Mouse (Mus musculus) heart, embryonic 15.5 days (tissue): ENCODE data around the gene Smoc1. TPM values are rescaled to one million over a fixed set of nuclear protein-coding genes. Genes with fewer than 3 reads are reported as not detected.

Experiments used
- ATAC-seq: fragments of 200-750 bp; cut with Nextera tagmentation; replicated peaks from 2 replicates; pipeline ENCODE4 v1.8.0; 2017; ENCODE audit warnings: low read depth, moderate TSS enrichment; ENCODE audit not compliant: insufficient number of reproducible peaks, insufficient read depth, low FRiP score
- H3K27ac ChIP-seq: fragments of 300-500 bp; sonication (generic); 2 replicates; pipeline ENCODE4 v1.5.1; 2015; ENCODE audit warnings: mild to moderate bottlenecking, inconsistent platforms
- H3K27me3 ChIP-seq: fragments of 300-500 bp; sonication (generic); 2 replicates; pipeline ENCODE4 v1.6.1; 2015; ENCODE audit warnings: inconsistent platforms
- H3K36me3 ChIP-seq: fragments of 300-500 bp; sonication (generic); 2 replicates; pipeline ENCODE4 v1.6.1; 2015; ENCODE audit warnings: mild to moderate bottlenecking, inconsistent platforms
- H3K4me1 ChIP-seq: fragments of 300-500 bp; sonication (generic); replicated peaks from 2 replicates; pipeline ENCODE4 v1.6.1; 2015; ENCODE audit warnings: inconsistent platforms
- H3K4me2 ChIP-seq: fragments of 300-500 bp; sonication (generic); 2 replicates; pipeline ENCODE4 v1.6.1; 2015; ENCODE audit warnings: inconsistent platforms, mild to moderate bottlenecking, moderate library complexity
- H3K4me3 ChIP-seq: fragments of 300-500 bp; sonication (generic); 2 replicates; pipeline ENCODE4 v1.5.1; 2015; ENCODE audit warnings: mild to moderate bottlenecking, inconsistent platforms
- H3K9ac ChIP-seq: fragments of 300-500 bp; sonication (generic); 2 replicates; pipeline ENCODE4 v1.6.1; 2015; ENCODE audit warnings: mild to moderate bottlenecking, inconsistent platforms
- H3K9me3 ChIP-seq: fragments of 300-500 bp; sonication (generic); replicated peaks from 2 replicates; pipeline ENCODE4 v1.6.1; 2016; ENCODE audit warnings: inconsistent platforms
- WGBS: fragments of 180-500 bp; shearing (Covaris S2); methylation state at CpG from one replicate; pipeline ENCODE4 v1.1.7; 2015; ENCODE audit warnings: mixed read lengths; 5-methylcytosine and 5-hydroxymethylcytosine counted together
- polyA plus RNA-seq: library from polyadenylated mRNA; unstranded; fragments of >200 nt; fragmentation: Nextera tagmentation; extraction: Ambion mirVana; gene quantifications from 2 replicates; pipeline ENCODE4 v1.2.1, GENCODE M21; 2015

Gene Smoc1
- polyA plus RNA-seq, 1 experiment from 2014 or later, result 7.0 TPM

DNA sequence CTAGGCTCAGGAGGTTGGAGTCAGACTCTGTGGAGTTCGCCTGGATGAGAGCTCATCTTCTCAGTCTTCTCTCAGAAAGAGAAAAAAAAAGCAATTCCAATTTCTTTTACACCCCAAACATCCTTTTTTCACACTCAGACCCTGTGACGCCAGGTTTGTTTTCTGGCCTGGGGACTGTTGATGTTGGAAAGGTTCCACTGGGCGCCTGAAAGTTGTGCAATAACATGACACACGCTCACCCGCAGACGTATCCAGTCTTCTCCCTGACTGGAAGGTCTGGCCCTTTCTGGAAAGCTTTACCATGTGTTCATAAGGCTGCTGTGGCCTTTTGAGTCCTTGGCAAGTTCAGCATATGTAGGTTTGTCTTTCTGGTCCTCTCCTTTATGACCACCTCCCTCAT is 129.1 kb downstream of the Smoc1 start:
- Histone ChIP-seq H3K27ac (no peak overlapping the region), H3K4me2 (no peak overlapping the region), H3K27me3 (no peaks in the 10 kb centered on the region), H3K4me3 (no peak overlapping the region), H3K9ac (no peak overlapping the region), H3K4me1 (no peaks in the 10 kb centered on the region), H3K9me3 (no peaks in the 10 kb centered on the region), H3K36me3 (no peaks in the 10 kb centered on the region)
- 65% methylated on average over 6 of the region's 6 CpGs for WGBS
- 0 out of 2 replicates have a peak, but pooled peaks have one; percentile 30 for ATAC-seq

- Histone ChIP-seq H3K27ac (no peak overlapping the region), H3K9ac (no peak overlapping the region), H3K4me1 (no peaks in the 10 kb centered on the region), H3K4me3 (no peak overlapping the region), H3K27me3 (no peaks in the 10 kb centered on the region), H3K9me3 (no peaks in the 10 kb centered on the region), H3K4me2 (no peak overlapping the region), H3K36me3 (no peaks in the 10 kb centered on the region)
- no peak for ATAC-seq
- WGBS, result 67% methylated on average over 8 of the region's 8 CpGs
Measured at GRCm38 (mm10) chr12:81156841-81157240, 130.2 kb downstream of the Smoc1 start.

DNA sequence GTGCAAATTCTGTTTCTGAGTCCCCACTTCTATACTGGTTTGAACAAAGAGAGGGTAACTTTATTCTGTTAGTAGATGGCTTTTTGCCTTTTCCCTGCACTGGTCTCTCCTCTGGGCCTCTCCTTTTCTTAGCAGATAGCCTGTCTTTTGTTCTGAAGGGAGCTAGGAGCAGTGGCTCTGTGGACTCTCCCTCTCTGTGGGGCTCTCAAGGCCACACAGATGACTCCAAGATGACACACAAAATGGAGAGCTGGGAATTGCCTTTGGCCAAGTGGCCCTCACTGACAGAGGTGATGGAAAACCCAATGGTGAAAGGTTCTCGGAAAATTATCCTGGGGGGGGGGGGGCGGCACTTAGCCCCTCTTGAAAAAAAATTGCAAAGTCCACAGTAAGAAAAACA is 133.3 kb downstream of the Smoc1 start:
- no peak overlapping the region for H3K4me3 ChIP-seq
- WGBS, result 66% methylated on average over 2 of the region's 2 CpGs
- no peaks in the 10 kb centered on the region for H3K27me3 ChIP-seq
- no peaks in the 10 kb centered on the region for H3K4me1 ChIP-seq
- no peak overlapping the region for H3K27ac ChIP-seq
- no peak overlapping the region for H3K4me2 ChIP-seq
- H3K9me3 ChIP-seq, result no peaks in the 10 kb centered on the region
- no peaks in the 10 kb centered on the region for H3K36me3 ChIP-seq
- no peak for ATAC-seq
- no peak overlapping the region for H3K9ac ChIP-seq

- H3K9ac ChIP-seq, result no peak overlapping the region
- no peak overlapping the region for H3K27ac ChIP-seq
- no peak overlapping the region for H3K4me2 ChIP-seq
- H3K36me3 ChIP-seq, result no peaks in the 10 kb centered on the region
- no peak overlapping the region for H3K4me3 ChIP-seq
- 61% methylated on average over 3 of the region's 3 CpGs for WGBS
- H3K9me3 ChIP-seq, result no peaks in the 10 kb centered on the region
- no peaks in the 10 kb centered on the region for H3K4me1 ChIP-seq
- H3K27me3 ChIP-seq, result no peaks in the 10 kb centered on the region
- ATAC-seq, result no peak
Measured at GRCm38 (mm10) chr12:81160425-81160824, 133.8 kb downstream of the Smoc1 start.

GRCm38 (mm10) chr12:81160831-81161230 is 134.2 kb downstream of the Smoc1 start:
- WGBS, result 65% methylated on average over 5 of the region's 5 CpGs
- no peak for ATAC-seq
- no peaks in the 10 kb centered on the region for H3K36me3 ChIP-seq
- no peak overlapping the region for H3K4me3 ChIP-seq
- H3K4me2 ChIP-seq, result no peak overlapping the region
- no peaks in the 10 kb centered on the region for H3K4me1 ChIP-seq
- no peaks in the 10 kb centered on the region for H3K27me3 ChIP-seq
- no peaks in the 10 kb centered on the region for H3K9me3 ChIP-seq
- H3K27ac ChIP-seq, result no peak overlapping the region
- H3K9ac ChIP-seq, result no peak overlapping the region

DNA sequence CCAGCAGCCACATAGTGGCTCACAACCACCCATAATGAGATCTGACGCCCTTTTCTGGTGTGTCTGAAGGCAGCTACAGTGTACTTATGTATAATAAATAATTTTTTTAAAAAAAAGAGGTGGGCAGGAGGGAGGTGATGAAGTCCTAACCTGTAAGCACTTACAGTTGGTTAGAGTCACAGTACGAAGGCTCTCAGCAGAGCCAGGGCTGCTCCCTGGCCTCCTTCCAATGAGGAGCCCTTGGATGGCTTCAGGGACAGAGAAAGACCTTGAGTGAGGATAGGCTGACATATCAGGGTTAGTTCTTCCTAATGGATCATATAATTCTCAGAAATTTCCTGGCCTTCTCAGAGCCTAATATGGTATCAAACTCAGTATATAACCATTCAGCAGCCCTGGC is 134.7 kb downstream of the Smoc1 start:
- Histone ChIP-seq H3K36me3 (no peaks in the 10 kb centered on the region), H3K9me3 (no peaks in the 10 kb centered on the region), H3K4me2 (no peak overlapping the region), H3K27ac (no peak overlapping the region), H3K4me3 (no peak overlapping the region), H3K4me1 (no peaks in the 10 kb centered on the region), H3K27me3 (no peaks in the 10 kb centered on the region), H3K9ac (no peak overlapping the region)
- WGBS, result 68% methylated on average over 2 of the region's 2 CpGs
- no peak for ATAC-seq

DNA sequence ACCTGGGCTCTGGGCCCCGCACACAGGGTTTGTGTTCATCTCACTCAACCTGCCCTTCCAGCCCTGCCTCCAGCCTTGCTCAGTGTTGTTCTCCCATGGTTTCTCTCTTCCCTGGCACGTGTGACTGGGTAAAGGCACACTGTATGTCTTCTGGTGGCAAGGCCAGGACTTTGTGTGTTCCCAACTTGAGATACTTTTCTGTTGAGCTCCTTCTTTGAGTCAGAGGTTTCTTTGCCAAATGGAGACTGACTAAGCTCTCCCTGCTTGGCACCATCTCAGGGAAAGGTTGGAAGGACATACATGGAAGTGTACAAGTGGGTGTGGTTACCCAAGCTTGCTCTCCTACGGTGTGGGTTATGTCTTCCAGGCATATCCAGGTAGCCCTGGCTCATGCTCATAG is 136.5 kb downstream of the Smoc1 start:
- Histone ChIP-seq H3K27me3 (no peaks in the 10 kb centered on the region), H3K4me3 (no peak overlapping the region), H3K4me2 (no peak overlapping the region), H3K9me3 (no peaks in the 10 kb centered on the region), H3K36me3 (no peaks in the 10 kb centered on the region), H3K9ac (no peak overlapping the region), H3K4me1 (no peaks in the 10 kb centered on the region), H3K27ac (no peak overlapping the region)
- WGBS, result 77% methylated on average over 3 of the region's 3 CpGs
- ATAC-seq, result no peak

DNA sequence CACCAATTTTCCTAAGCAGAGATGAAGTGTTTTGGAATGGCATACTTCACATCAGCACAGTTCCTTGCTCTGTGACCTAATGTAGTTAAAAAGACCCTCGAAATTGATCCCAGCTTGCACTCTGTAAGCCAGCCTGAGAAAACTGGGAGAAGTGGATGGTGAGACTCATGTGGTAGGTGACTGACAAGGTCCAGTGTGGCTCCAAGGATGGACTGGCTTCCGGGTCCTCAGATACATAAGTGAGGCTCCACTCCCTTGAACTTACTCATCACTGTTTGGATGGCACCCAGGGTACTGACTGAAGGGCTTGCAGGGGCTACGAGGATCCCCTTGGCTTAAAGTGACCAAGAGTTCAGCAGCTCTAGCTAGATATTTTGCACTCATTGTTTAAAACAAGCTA is 137.0 kb downstream of the Smoc1 start:
- 81% methylated on average over 3 of the region's 3 CpGs for WGBS
- Histone ChIP-seq H3K4me2 (no peak overlapping the region), H3K4me1 (no peaks in the 10 kb centered on the region), H3K9me3 (no peaks in the 10 kb centered on the region), H3K4me3 (no peak overlapping the region), H3K27ac (no peak overlapping the region), H3K36me3 (no peaks in the 10 kb centered on the region), H3K9ac (no peak overlapping the region), H3K27me3 (no peaks in the 10 kb centered on the region)
- ATAC-seq, result no peak

DNA sequence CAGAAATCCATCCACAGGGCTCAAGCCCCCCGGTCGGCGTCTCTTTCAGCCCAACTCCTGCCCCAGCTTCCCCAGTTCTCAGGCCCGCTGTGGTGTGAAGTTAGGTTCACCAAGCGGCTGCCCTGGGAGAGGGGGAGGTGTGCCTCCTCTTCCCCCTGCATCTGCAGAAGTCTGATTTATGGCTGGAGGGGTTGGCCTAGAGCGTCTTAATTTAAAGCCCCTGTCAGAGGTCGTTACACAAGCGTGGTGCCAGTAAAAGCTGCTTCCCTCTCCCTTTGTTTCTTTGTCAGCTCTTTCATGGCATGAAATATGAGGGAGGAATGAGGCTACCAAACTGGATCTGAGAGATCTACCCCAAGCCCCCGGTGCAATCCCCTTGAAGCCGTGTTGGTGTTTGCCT is 139.5 kb downstream of the Smoc1 start:
- no peak overlapping the region for H3K4me2 ChIP-seq
- no peak overlapping the region for H3K4me3 ChIP-seq
- ATAC-seq, result no peak
- WGBS, result 52% methylated on average over 10 of the region's 10 CpGs
- no peaks in the 10 kb centered on the region for H3K27me3 ChIP-seq
- no peaks in the 10 kb centered on the region for H3K36me3 ChIP-seq
- H3K27ac ChIP-seq, result no peak overlapping the region
- no peak overlapping the region for H3K9ac ChIP-seq
- H3K4me1 ChIP-seq, result no peaks in the 10 kb centered on the region
- H3K9me3 ChIP-seq, result no peaks in the 10 kb centered on the region

DNA sequence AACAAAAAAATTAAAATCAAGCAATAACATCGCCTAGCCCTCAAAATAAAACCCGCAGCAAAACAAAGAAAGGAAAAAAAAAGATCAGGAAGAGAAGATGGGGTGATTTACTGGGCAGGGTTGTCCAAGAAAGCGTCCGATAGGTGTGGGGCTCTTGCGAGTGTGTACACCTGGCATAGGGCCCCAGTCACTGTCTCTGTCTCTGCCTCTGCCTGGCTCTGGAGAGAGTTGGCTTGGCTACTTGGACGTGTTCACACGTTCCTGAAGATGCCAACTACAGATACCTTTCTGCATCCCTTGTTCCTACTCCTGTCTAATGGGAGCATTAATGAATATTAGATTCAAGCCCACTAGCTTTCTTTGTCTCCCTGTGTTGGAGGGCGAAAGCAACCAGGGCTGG is 140.0 kb downstream of the Smoc1 start:
- no peak for ATAC-seq
- Histone ChIP-seq H3K4me3 (no peak overlapping the region), H3K36me3 (no peaks in the 10 kb centered on the region), H3K4me1 (no peaks in the 10 kb centered on the region), H3K27ac (no peak overlapping the region), H3K27me3 (no peaks in the 10 kb centered on the region), H3K9ac (no peak overlapping the region), H3K4me2 (no peak overlapping the region), H3K9me3 (no peaks in the 10 kb centered on the region)
- 82% methylated on average over 8 of the region's 8 CpGs for WGBS

DNA sequence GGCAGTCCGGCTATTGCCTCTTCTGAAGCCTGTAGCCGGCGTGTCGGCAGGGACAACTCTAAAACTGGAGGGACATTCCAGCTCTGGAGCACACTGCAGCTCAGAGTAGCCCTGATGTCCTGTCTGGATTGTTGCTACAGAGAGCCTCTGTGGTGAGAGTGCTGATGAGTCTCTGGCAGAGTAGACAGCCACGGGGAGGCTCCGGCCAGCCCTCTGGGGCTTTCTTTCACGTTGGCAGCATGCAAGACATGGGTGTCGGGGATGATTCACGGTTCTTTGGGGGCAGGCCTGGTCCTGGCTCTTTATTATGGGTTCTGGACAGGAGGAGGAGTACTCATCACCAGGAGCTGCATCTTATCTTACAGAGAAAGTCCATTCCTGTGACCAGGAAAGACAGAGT is 140.5 kb downstream of the Smoc1 start:
- H3K9me3 ChIP-seq, result no peaks in the 10 kb centered on the region
- no peaks in the 10 kb centered on the region for H3K4me1 ChIP-seq
- H3K4me3 ChIP-seq, result no peak overlapping the region
- H3K9ac ChIP-seq, result no peak overlapping the region
- no peak overlapping the region for H3K27ac ChIP-seq
- ATAC-seq, result 0 out of 2 replicates have a peak, but pooled peaks have one; percentile 31
- H3K36me3 ChIP-seq, result no peaks in the 10 kb centered on the region
- H3K27me3 ChIP-seq, result no peaks in the 10 kb centered on the region
- 67% methylated on average over 9 of the region's 9 CpGs for WGBS
- H3K4me2 ChIP-seq, result no peak overlapping the region

- no peaks in the 10 kb centered on the region for H3K27me3 ChIP-seq
- no peak overlapping the region for H3K9ac ChIP-seq
- 86% methylated on average over 7 of the region's 7 CpGs for WGBS
- no peak overlapping the region for H3K4me2 ChIP-seq
- H3K9me3 ChIP-seq, result no peaks in the 10 kb centered on the region
- no peak overlapping the region for H3K27ac ChIP-seq
- H3K4me1 ChIP-seq, result no peaks in the 10 kb centered on the region
- H3K4me3 ChIP-seq, result no peak overlapping the region
- no peak for ATAC-seq
- no peaks in the 10 kb centered on the region for H3K36me3 ChIP-seq
Measured at GRCm38 (mm10) chr12:81168031-81168430, 141.4 kb downstream of the Smoc1 start.
